Mouse (Mus musculus) granulocyte monocyte progenitor cell, adult 5-6 weeks (primary cell): ENCODE data around the gene Arpc3. TPM values are rescaled to one million over a fixed set of nuclear protein-coding genes. Genes with fewer than 3 reads are reported as not detected.
"Not testable (repeated sequence)": the region's sequence is repeated elsewhere in the genome, so short reads cannot be mapped to it uniquely, and the experiment has no call there.

Source experiments
- ATAC-seq: replicated peaks from 2 replicates; pipeline ENCODE4 v1.8.0; 2016; ENCODE audit warnings: mild to moderate bottlenecking, moderate TSS enrichment, inconsistent platforms; ENCODE audit not compliant: poor library complexity, severe bottlenecking
- total RNA-seq, 2 experiments: library from RNA; stranded (forward) in 1 of 2; stranded (reverse) in 1 of 2; fragments of 200-712, 200-1000 nt in 1 of 2; fragments of >200 nt in 1 of 2; fragmentation: Nextera tagmentation in 1 of 2; gene quantifications; 2 replicates each; pipeline ENCODE4 v1.2.3; 2014 to 2017

The Arpc3 gene
- total RNA-seq, 2 experiments from 2014 or later, result 271 to 1,056 TPM

GRCm38 (mm10) chr5:122430036-122430775, 38.5 kb downstream of the Arpc3 start:
- ATAC-seq, result no peak

GRCm38 (mm10) chr5:122431221-122431620, 39.5 kb downstream of the Arpc3 start:
- ATAC-seq, result no peak

GRCm38 (mm10) chr5:122434541-122434940, 42.9 kb downstream of the Arpc3 start:
- ATAC-seq, result no peak

GRCm38 (mm10) chr5:122439400-122440094, 47.9 kb downstream of the Arpc3 start:
- no peak for ATAC-seq

GRCm38 (mm10) chr5:122440095-122440630, 48.5 kb downstream of the Arpc3 start:
- no peak for ATAC-seq

GRCm38 (mm10) chr5:122444492-122444891, 52.8 kb downstream of the Arpc3 start:
- no peak for ATAC-seq

GRCm38 (mm10) chr5:122445051-122445610, 53.5 kb downstream of the Arpc3 start:
- no peak for ATAC-seq

- ATAC-seq, result no peak
Measured at GRCm38 (mm10) chr5:122447857-122448256, 56.2 kb downstream of the Arpc3 start.

- no peak for ATAC-seq
Measured at GRCm38 (mm10) chr5:122448869-122449268, 57.2 kb downstream of the Arpc3 start.

- no peak for ATAC-seq
Measured at GRCm38 (mm10) chr5:122449946-122450345, 58.3 kb downstream of the Arpc3 start.

GRCm38 (mm10) chr5:122450913-122451317, 59.2 kb downstream of the Arpc3 start:
- no peak; the same call in 1 of the 2 replicates for ATAC-seq

GRCm38 (mm10) chr5:122451324-122451723, 59.6 kb downstream of the Arpc3 start:
- no peak for ATAC-seq

GRCm38 (mm10) chr5:122452194-122452593, 60.5 kb downstream of the Arpc3 start:
- no peak for ATAC-seq

GRCm38 (mm10) chr5:122453188-122453587, 61.5 kb downstream of the Arpc3 start:
- ATAC-seq, result no peak

- ATAC-seq, result 0 out of 2 replicates have a peak, but pooled peaks have one; percentile 10
Measured at GRCm38 (mm10) chr5:122454442-122454841, 62.8 kb downstream of the Arpc3 start.

GRCm38 (mm10) chr5:122454883-122455282, 63.2 kb downstream of the Arpc3 start:
- no peak for ATAC-seq

GRCm38 (mm10) chr5:122455584-122455983, 63.9 kb downstream of the Arpc3 start:
- ATAC-seq, result no peak

- not testable (repeated sequence) for ATAC-seq
Measured at GRCm38 (mm10) chr5:122457054-122457453, 65.4 kb downstream of the Arpc3 start.

- no peak for ATAC-seq
Measured at GRCm38 (mm10) chr5:122458066-122458465, 66.4 kb downstream of the Arpc3 start.

GRCm38 (mm10) chr5:122459335-122459734, 67.7 kb downstream of the Arpc3 start:
- no peak for ATAC-seq

- no peak for ATAC-seq
Measured at GRCm38 (mm10) chr5:122460656-122461055, 69.0 kb downstream of the Arpc3 start.
